Mouse (Mus musculus) monocyte, adult 5-6 weeks (primary cell): ENCODE data around the gene Txn1. TPM values are rescaled to one million over a fixed set of nuclear protein-coding genes. Genes with fewer than 3 reads are reported as not detected.

Experiments
- ATAC-seq: fragments of 153-309, 156-312 bp; replicated peaks from 2 replicates; pipeline ENCODE4 v1.8.0; 2017; ENCODE audit warnings: mild to moderate bottlenecking; ENCODE audit not compliant: low TSS enrichment, insufficient number of reproducible peaks, severe bottlenecking, poor library complexity, low FRiP score
- total RNA-seq: library from RNA; stranded (forward); fragments of 200-1000, 200-491, 200-594 nt; gene quantifications from 3 replicates; pipeline ENCODE4 v1.2.3, GENCODE M21; 2017

Gene Txn1
- 80.1 to 128 TPM (median 116 TPM) in 3 replicates for total RNA-seq

DNA sequence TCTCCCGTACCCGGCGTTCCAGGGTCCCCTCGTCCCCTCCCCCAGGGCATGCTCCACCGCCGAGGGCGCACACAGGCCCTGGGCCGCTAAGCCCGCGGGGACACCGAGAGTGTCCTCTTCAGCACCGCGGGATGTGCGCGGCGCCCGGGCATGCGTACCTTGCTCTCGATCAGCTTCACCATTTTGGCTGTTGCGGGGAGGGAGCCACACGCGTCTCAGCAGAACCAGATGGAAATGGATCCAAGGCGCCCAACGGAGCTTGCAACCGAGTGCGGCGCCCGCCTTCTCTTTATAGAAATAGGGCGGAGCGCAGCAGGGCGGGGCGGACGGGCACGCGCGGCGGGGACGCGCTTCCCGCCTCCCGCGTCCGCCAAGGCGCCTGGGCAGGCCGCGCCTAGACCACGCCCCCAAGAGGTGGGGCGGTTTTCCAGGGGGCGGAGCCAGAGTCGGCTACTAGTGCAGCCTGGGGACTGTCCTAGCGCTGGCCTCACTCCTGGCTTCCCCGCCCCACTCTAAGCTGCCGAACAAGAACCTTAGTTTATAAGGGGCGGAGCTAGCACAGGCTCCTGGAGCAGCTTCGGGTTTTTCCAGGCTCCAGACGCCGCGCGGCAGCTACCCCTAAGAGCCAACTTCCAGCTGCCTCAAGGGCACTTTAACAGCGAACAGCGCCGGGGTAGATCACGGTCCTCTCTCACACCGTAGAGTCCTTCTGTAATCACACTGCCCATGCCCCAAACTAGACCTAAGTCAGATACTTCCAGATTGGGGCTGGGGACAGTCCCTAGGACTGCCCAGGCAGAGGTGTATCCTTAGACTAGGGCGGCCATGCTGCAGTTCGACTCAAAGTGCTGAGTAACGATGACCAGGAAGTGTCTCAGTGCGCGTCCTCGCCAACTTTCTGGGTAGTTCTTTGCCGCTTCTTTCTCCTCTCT, at the start of gene Txn1:
Txn1 (minus strand) TSS at position 383 of the 932 bp plus-strand sequence.
- peak; percentile 81 for ATAC-seq

DNA sequence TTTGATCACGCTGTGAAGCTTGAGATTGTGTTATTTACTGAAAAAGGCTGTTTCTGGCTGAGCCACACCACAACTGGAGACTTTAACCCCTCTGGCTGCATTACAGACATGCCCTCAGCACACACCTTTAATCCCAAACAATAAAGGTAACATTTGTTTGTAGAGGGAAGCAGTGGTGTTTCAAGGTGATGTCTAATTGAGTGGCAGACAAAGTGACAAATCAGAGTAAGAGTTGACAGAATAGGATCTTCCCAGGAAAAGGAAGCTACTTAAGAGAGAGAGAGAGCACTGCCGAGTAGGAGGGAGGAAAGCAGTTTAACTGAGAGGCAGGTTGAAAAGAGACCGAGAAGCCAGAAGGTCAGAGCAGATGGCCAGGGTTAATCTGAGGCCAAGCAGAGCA, 47.3 kb upstream of the Txn1 start:
- ATAC-seq, result no peak

DNA sequence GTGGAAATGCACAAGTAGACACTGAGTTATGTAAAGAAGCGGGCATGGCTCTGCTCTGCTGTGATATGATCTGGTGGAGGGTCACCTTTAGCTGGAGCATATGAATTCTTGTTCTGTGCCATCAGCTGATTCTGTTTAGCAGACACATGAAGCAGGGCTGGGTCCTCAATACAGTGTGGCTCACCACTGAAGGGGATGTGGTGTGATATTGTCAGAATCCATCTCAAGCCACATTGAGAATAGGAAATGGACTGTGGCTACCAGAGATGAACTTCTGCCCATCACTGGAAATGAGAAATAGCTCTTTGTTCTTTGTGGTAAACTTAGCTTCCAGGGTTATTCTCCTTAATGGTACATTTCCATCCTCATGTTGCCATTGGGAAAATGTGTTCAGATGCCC, 35.2 kb upstream of the Txn1 start:
- no peak for ATAC-seq

DNA sequence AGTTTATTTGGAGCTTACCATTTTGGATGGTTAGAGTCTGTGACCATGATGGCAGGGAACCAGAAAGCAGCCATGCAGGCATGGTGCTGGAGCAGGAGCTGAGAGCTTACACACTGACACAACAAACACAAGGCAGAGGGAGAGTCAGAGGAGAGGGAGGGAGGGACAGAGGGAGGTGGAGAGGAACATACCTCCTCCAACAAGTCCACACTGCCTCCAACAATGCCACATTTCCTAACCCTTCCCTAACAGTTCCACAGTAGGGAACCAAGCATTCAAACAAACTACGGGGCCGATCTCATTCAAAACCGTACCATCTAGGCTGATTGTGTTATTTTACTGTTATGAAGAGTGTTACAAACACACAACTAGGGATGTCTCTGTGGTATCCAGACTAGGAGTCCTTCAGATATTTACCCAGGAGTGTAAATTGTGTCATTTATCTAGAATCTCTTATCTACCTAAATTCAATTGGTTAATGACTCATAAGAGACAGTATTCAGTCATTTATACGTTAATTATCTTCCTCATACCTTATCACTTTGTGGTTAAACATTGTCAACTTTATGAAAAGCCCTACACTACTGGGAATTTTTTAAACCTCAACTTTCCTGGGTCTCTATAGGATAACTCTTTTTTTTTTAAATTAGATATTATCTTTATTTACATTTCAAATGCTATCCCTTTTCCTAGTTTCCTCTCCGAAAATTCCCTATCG, 18.3 kb upstream of the Txn1 start:
- no peak for ATAC-seq

DNA sequence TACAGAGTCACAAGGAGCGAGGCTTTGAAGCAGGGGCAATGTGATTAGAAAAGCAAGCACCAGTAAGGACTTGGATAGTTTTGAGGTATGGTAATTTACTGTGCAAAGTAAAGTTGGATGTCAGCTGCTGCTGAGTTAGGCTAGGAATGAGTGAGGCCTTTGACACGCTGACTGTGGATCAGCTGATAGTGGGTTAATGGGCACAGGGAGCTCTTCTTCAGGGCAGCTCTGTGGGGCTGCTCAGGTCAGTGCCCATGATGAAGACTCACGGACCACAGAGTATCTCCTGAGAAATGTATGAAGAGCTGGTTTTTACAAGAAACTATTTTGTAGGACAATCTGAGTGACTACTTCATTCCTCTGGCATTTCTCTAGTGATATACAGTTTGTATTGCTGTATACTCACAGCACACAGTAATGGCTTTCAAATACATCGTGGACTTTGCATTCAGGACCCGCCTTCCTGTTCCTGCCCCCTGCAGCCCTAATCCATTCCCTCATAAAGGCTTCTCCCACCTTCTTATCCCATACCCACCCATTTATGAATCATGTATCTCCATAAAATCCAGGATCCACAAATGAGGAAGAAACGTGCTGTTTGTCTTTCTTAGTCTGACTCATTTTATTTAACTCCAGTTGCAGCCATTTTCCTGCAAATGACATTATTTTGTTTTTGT, 17.5 kb upstream of the Txn1 start:
- ATAC-seq, result no peak

DNA sequence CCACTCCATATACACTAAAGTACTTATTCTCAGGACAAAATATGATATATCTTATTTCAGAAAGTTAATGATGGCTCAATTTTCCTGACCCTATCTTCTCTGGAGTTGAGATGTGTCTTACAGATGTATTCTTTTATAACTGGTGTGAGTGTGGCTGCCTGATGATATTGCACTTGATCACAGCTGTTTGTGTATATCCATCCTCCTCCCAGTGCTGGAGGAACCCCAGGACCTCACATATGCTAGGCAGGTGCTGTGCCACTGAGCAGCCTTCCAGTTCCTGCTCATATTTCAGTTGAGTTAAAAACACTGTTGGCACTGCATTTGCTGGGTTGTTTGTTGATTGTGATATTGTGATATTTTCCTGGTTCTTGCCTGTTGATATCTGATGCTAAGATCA, 14.1 kb upstream of the Txn1 start:
- ATAC-seq, result no peak

DNA sequence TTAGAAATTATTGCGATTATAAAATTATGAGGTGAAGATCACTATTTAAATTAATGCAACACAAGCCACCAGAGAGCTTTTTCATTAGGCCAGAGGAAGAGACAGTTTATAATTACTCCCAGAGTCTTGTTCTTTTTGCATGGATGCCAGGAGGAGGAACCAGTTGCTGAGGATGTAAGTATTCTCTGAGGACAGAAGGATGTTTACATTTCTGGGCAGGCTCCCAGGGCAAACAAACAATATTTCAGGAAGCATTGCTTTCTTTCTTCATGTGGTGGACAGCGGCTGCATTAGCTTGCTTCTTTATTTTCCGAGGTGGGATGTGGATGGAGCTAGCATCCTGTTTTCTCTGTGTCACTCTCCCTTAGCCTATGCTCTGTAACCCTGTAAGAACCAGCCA, 11.0 kb upstream of the Txn1 start:
- ATAC-seq, result no peak

DNA sequence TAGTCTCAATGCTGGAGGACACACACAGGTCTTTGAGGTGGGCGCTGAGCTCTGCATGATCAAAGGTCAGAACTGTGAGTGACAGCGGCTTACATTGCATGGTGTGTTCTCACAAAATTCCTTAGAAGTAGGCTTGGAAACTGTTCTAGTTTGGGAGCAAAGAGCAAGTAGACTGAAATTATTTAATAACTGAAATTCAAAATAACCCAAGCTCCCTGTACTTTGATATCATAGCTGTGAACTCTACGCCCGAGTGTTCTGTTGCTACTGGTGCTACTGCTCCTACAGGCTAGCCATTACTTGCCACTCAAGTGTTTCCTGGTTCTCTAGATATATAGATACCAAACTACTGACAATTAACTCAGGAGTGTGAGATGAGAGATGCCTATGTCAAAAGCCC, 9.3 kb upstream of the Txn1 start:
- ATAC-seq, result no peak

DNA sequence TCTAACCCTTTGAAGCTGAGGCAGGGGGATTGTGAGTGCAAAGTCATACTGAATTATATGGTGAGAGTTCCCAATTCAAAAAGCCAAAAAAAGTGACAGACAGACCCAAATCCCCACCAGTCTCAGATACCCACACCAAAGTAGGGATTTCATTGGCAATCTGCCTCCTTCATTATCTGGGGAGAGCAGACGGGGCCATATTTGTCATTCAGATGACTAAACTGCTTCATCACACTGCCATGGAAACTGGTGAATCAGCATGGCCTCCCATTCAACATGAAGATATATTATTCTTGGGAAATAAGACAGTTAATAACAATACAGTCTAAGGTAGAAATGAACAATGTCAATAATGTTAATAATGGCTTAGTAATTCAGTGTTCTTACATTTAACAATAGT, 7.9 kb upstream of the Txn1 start:
- ATAC-seq, result no peak

DNA sequence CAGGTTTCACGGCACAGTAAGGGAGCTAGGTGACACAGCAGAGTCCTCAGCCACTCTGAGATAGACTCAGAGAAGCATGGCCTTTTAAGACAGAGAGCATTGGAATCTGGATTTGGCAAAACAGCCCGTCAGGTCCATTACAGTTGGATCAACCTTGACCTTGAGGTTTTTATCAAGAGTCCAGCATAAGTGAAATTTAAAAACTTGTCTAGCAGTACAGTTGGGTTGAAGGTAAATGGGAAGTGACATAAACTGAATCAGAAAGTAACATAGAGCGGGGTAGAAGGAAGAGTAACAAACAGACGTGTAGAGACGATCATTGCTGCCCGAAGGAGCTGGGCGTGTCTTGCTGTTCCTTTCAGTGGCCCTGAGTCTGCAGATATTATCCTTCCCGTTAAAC, 2.8 kb upstream of the Txn1 start:
- no peak for ATAC-seq

DNA sequence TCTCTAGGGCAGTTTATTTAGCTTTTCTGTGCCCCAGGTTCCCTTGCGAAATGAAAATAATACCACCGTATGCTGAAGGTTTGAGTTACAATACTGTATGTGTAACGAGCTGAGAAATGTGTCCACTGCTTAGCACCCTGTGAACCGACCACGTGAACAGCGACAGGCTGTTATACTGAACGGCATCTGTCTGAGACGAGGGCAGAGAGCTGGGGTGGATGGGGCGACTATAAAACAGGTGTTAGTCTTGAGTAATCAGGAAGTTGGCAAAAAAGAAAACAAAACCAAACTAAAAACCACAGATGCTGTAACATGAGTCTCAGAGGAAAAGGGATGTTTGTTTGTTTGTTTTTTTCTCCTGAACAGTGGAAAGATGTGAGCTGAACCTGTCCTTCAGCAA, 1.9 kb upstream of the Txn1 start:
- ATAC-seq, result no peak

DNA sequence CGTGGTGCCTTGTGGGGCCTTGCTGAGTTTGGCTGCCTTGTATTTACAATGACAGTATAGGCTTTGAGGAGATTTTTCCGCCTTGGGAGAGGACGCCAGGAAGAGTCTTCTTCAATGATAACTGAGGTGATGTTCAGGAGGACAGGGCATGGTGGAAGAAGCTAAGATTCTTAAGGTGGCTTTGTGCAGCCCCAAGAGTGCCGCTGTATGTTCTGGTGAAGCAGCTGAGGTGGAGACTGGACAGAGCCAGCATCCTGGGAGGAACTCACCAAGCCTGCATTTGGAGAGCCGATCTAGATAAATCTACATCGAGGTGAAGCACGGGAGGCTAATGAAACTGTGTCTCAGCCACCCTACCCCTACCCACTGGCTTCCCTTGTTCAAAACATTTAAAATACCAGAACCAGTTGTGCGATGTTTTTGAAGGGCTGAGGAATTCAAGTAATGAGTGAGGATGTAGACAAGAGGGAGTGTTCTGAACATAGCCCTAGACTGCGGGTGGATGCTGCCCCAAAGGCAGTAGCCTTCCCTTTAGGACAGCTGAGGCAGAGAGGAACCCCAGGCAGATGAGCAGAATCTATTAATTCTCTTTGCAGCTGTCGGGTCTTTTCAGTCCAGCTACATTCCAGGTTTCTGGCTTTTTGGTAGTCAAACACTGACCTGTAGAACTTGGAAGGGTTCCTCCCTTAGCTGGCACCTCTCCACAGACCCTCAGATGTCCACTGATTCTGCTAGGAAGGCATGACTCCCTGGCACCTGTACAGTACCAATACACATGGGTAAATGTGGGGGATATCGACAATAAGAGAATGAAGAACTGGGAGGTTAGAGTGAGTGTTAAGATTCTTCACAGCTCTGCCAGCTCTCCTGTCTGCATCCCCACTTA, 1.2 kb upstream of the Txn1 start:
- no peak for ATAC-seq

DNA sequence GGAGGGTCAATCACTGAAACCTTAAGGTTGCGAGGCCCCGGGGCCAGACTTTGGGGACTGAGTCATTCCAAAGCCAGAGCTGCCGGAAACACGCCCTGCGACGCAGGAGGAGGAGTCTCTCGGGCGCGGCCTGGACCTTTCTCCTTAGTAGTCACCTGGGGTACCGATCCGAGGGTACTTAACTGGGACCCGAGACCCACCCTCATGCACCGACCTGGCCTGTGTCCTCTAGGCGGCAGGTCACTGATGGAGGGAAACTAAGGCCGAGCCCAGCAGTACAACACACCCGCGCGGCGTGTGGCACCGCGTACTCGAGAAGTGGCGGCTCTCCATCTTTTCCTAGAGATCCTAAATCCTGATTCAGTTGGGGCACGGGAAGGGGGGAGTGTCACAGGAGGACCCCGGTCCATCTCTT, 660 bp downstream of the Txn1 start:
- no peak for ATAC-seq

DNA sequence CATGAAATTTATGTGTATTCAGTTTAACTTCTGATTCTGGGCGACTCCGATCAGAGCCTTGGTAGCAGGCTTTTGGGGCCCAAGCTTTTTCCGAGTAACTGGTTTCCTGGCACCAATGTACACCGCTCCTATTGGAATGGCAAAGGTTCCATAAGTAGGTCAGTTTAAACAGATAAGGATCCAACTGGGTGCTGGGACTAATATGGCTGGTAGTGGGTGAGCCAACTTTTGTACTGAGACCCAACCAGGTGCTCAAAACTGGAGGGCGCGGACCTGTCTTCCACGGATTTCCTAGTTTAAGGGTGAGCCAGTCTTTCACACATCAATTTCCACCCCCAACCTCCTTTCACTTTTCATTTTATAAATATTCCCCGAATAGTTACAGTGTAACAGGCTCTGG, 1.2 kb downstream of the Txn1 start:
- ATAC-seq, result no peak

DNA sequence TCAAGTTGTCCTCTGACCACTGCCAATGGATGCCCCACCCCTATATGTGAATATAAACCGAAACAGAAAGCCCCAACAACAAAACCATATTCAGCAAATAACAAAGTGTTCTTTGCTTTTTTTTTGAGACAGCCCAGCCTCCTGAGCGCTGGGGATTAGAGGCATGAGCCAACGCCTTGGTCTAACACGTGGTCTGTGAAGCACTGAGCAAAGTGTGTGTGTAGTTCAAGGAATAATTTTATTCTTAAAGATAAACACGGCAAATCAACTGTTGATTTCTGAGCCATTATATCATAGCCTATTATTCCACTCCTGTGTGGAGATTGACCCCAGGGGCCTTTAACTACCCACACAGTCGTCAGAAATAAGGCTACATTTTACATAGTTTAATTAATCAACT, 1.6 kb downstream of the Txn1 start:
- ATAC-seq, result no peak

DNA sequence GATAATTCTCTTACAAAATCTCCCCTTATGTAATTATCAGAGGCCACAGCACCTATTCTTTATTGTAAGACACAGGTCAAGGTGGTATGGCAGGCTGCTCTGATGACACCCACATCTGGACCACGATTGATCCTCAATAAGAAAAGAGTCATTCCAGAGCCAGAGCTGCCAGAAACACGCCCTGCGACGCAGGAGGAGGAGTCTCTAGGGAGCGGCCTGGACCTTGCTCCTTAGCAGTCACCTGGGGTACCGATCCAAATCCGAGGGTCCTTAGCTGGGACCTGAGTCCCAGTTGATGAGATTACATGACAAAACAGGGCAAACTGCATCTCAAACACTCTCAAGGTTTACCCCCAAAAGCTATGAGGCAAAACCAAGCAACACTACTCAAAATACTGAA, 2.4 kb downstream of the Txn1 start:
- no peak for ATAC-seq

DNA sequence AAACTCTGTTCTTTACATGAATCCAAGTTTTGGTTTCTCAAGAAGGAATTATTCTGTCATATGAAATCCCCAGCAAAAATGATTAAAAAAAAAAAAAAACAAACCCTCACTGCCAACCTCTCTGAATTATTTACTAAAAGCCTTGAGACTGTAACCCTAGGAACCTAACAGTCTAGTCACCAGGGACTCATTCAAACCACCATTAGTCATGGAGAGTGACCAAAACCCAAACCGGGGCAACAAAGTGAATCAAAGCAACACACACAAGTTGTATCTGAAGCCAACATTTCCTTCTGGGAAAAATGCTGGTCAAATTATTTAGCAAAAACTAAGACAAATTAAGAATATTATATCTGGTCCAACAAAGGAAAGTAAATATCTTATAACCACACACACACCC, 3.3 kb downstream of the Txn1 start:
- ATAC-seq, result no peak

DNA sequence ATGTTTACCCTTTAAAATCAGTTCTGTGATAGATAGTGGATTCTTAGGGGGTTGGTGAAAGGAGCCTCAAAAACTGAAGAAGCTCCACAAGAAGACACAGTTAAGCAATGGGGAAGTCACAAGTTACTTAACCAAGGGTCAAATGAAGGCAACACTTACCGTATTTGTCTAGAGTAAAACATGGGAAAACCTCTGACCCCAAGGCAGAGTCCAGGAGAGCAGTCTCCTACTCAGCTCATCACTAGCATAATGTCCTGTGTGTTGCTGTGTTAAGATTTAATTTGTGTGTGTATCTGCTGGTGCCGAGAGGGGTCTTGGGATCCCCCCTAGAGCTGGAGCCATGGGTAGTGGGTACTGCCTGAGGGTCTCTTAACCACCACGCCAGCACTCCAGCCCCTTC, 3.8 kb downstream of the Txn1 start:
- no peak for ATAC-seq

DNA sequence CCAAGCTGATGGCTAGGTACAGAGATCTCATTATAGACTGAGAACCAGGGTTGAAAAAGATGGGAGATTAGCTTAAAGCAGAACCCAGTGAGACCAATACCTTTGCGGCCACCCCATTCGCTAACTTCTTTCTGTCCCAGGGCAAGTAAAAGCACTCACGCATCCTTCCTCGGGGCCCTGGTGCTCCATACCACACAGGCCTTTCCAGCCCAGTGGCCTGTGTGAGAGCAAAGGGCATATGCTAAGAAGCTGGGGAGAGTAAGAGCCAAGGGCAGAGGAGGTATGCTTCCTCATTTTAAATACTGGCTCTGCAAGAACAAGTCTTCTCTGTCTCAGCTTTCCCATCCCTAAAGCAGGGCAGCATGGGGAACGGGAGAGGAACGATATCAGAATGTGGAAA, 6.3 kb downstream of the Txn1 start:
- ATAC-seq, result no peak
